Mouse (Mus musculus): Measurements from ENCODE around the gene C3ar1. TPM values are rescaled to one million over a fixed set of nuclear protein-coding genes. Genes with fewer than 3 reads are reported as not detected.

Gene C3ar1
- polyA plus RNA-seq (2015; fragmentation: Nextera tagmentation; extraction: Ambion mirVana): 0.77 and 1.4 TPM in 2 replicates

GRCm38 (mm10) chr6:122855955-122856354 is at the start of gene C3ar1:
Gene C3ar1, minus strand, starts transcription at chr6:122856161.

GRCm38 (mm10) chr6:122873871-122874719 is 18.1 kb upstream of the C3ar1 start, which contains the start of gene Necap1:
Gene Necap1, plus strand, starts transcription at chr6:122874474.

GRCm38 (mm10) chr6:122819306-122820070 is 36.5 kb downstream of the C3ar1 start, which contains the start of gene Foxj2:
Gene Foxj2, plus strand, starts transcription at chr6:122819914.

GRCm38 (mm10) chr6:122801301-122801800 is 54.6 kb downstream of the C3ar1 start, which contains the start of gene Slc2a3:
Gene Slc2a3, minus strand, starts transcription at chr6:122801640.

Other genes starting within 250 kb of the C3ar1 start
- gene Gdf3, start 246.1 kb downstream of the C3ar1 start, polyA plus RNA-seq (2015; fragmentation: Nextera tagmentation; extraction: Ambion mirVana): 5.0 and 5.4 TPM in 2 replicates
- not detected in 2 replicates for gene Dppa3, start 229.8 kb downstream of the C3ar1 start, polyA plus RNA-seq (2015; fragmentation: Nextera tagmentation; extraction: Ambion mirVana)
- 0.11 and 0.16 TPM in 2 replicates for gene Nanog, start 148.7 kb downstream of the C3ar1 start, polyA plus RNA-seq (2015; fragmentation: Nextera tagmentation; extraction: Ambion mirVana)
- 18.5 and 24.5 TPM in 2 replicates for gene Slc2a3, start 54.5 kb downstream of the C3ar1 start, polyA plus RNA-seq (2015; fragmentation: Nextera tagmentation; extraction: Ambion mirVana)
- gene Foxj2, start 36.2 kb downstream of the C3ar1 start, polyA plus RNA-seq (2015; fragmentation: Nextera tagmentation; extraction: Ambion mirVana): 2.8 and 3.1 TPM in 2 replicates
- gene Necap1, start 18.3 kb upstream of the C3ar1 start, polyA plus RNA-seq (2015; fragmentation: Nextera tagmentation; extraction: Ambion mirVana): 15.6 and 16.4 TPM in 2 replicates
- 9.9 and 14.6 TPM in 2 replicates for gene Clec4a1, start 65.7 kb upstream of the C3ar1 start, polyA plus RNA-seq (2015; fragmentation: Nextera tagmentation; extraction: Ambion mirVana)
- gene Clec4a3, start 96.4 kb upstream of the C3ar1 start, polyA plus RNA-seq (2015; fragmentation: Nextera tagmentation; extraction: Ambion mirVana): 14.4 and 20.0 TPM in 2 replicates
- 0.25 and 0.30 TPM in 2 replicates for gene Clec4a4, start 134.2 kb upstream of the C3ar1 start, polyA plus RNA-seq (2015; fragmentation: Nextera tagmentation; extraction: Ambion mirVana)
- gene Clec4b1, start 193.8 kb upstream of the C3ar1 start, polyA plus RNA-seq (2015; fragmentation: Nextera tagmentation; extraction: Ambion mirVana): 1.5 and 2.2 TPM in 2 replicates

Measured in spleen, postnatal 0 days (tissue).